Mouse (Mus musculus) frontal cortex, adult 2 months (tissue): ENCODE data around the gene Pigf. TPM values are rescaled to one million over a fixed set of nuclear protein-coding genes. Genes with fewer than 3 reads are reported as not detected.

Experiments used
- polyA plus RNA-seq: library from polyadenylated mRNA; depleted of rRNA; stranded (reverse); fragments of >200 nt; gene quantifications from 2 replicates; pipeline ENCODE4 v1.2.3, GENCODE M21; 2012; rRNA removed

The Pigf gene
- polyA plus RNA-seq, 1 experiment: 18.9 TPM

Other genes starting within 250 kb of the Pigf start
- gene Tmem247, start 108.1 kb downstream of the Pigf start, polyA plus RNA-seq: not detected in 2 replicates
- 0.18 TPM in 1 of 2 replicates, not detected in the other for gene Atp6v1e2, start 77.5 kb downstream of the Pigf start, polyA plus RNA-seq
- gene Rhoq, start 62.3 kb downstream of the Pigf start, polyA plus RNA-seq: 31.9 and 33.3 TPM in 2 replicates
- 83.0 and 84.3 TPM in 2 replicates for gene Cript, start 144 bp upstream of the Pigf start, polyA plus RNA-seq
- 51.5 and 55.8 TPM in 2 replicates for gene Socs5, start 82.3 kb upstream of the Pigf start, polyA plus RNA-seq
- 63.4 and 70.0 TPM in 2 replicates for gene Mcfd2, start 240.5 kb upstream of the Pigf start, polyA plus RNA-seq